Mouse (Mus musculus) testis, adult 2 months (tissue): ENCODE measurements around the gene Mdm2.

Source experiments
- CTCF ChIP-seq: fragments of 200-500 bp; IDR thresholded peaks from 2 replicates; pipeline ENCODE4 v1.5.1; 2012; ENCODE audit warnings: low read depth, mild to moderate bottlenecking, inconsistent platforms, low read length, moderate library complexity; ENCODE audit not compliant: control insufficient read depth, insufficient read depth, insufficient replicate concordance
- POLR2A ChIP-seq: fragments of 200-500 bp; IDR thresholded peaks from 2 replicates; pipeline ENCODE4 v1.6.1; 2012; ENCODE audit warnings: low read depth, mild to moderate bottlenecking, inconsistent platforms, low read length, moderate library complexity; ENCODE audit not compliant: control insufficient read depth

DNA sequence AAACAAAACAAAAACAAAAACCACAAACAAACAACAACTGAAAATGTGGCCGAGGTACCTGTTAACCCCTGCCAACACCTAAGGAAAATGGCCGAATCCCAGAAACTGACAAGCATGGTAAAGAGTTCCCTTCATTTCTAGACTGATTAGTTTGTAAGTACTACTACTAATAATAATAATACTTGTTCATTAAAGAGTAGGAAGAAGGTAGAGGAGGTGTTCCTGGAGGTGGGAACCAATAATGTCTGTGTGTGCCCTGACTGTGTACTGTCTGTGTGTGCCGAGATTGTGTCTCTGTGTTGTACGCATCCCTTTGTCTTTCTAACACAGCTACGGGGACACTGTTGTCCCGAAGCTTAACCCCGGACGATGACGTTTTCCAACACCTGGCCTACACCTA lies 39.3 kb downstream of the Mdm2 start:
- TF ChIP-seq POLR2A (no peak), CTCF (no peak)
